Mouse (Mus musculus): ENCODE data around the gene Gpr182. TPM values are rescaled to one million over a fixed set of nuclear protein-coding genes. Genes with fewer than 3 reads are reported as not detected.

Gene Gpr182
- polyA plus RNA-seq, 1 experiment from 2014 or later: 1.6 TPM

GRCm38 (mm10) chr10:127755246-127755645 lies 3.7 kb upstream of the Gpr182 start:
- H3K36me3 ChIP-seq: no peaks in the 10 kb centered on the region
- H3K4me3 ChIP-seq: no peak overlapping the region
- H3K27ac ChIP-seq: no peak overlapping the region
- no peaks in the 10 kb centered on the region for H3K27me3 ChIP-seq
- 68% methylated on average over 3 of the region's 3 CpGs for WGBS
- no peak for ATAC-seq (ENCODE audit: insufficient number of reproducible peaks, low FRiP score, low TSS enrichment, low read depth)
- H3K9me3 ChIP-seq: no peaks in the 10 kb centered on the region
- peaks cover 5% of the 10 kb centered on the region; the same call in 1 of the 2 replicates for H3K4me1 ChIP-seq
- no peak overlapping the region for H3K4me2 ChIP-seq
- no peak overlapping the region for H3K9ac ChIP-seq

GRCm38 (mm10) chr10:127754566-127755166 lies 3.1 kb upstream of the Gpr182 start:
- H3K27ac ChIP-seq: no peak overlapping the region
- H3K36me3 ChIP-seq: no peaks in the 10 kb centered on the region
- WGBS: 61% methylated on average over 6 of the region's 6 CpGs
- no peak for ATAC-seq (ENCODE audit: insufficient number of reproducible peaks, low FRiP score, low TSS enrichment, low read depth)
- no peak overlapping the region for H3K4me3 ChIP-seq
- no peaks in the 10 kb centered on the region for H3K9me3 ChIP-seq
- peaks cover 5% of the 10 kb centered on the region; the same call in 1 of the 2 replicates for H3K4me1 ChIP-seq
- H3K27me3 ChIP-seq: no peaks in the 10 kb centered on the region
- H3K9ac ChIP-seq: no peak overlapping the region
- H3K4me2 ChIP-seq: no peak overlapping the region

- H3K27ac ChIP-seq: no peak overlapping the region
- H3K4me3 ChIP-seq: no peak overlapping the region
- H3K9me3 ChIP-seq: no peaks in the 10 kb centered on the region
- no peaks in the 10 kb centered on the region for H3K27me3 ChIP-seq
- peak overlapping the region; percentile 25; the same call in 1 of the 2 replicates for H3K4me2 ChIP-seq
- peaks cover 7% of the 10 kb centered on the region; the same call in 1 of the 2 replicates for H3K4me1 ChIP-seq
- no peak for ATAC-seq (ENCODE audit: insufficient number of reproducible peaks, low FRiP score, low TSS enrichment, low read depth)
- WGBS: 55% methylated on average over 24 of the region's 24 CpGs
- no peak overlapping the region for H3K9ac ChIP-seq
- H3K36me3 ChIP-seq: peaks cover 25% of the 10 kb centered on the region
Measured at GRCm38 (mm10) chr10:127750136-127750777, 1.3 kb downstream of the Gpr182 start.

- Histone ChIP-seq H3K4me1 (peaks cover 7% of the 10 kb centered on the region; the same call in 1 of the 2 replicates), H3K9ac (no peak overlapping the region), H3K27ac (no peak overlapping the region), H3K4me3 (no peak overlapping the region), H3K36me3 (peaks cover 37% of the 10 kb centered on the region), H3K9me3 (no peaks in the 10 kb centered on the region), H3K4me2 (no peak overlapping the region), H3K27me3 (no peaks in the 10 kb centered on the region)
- no peak for ATAC-seq (ENCODE audit: insufficient number of reproducible peaks, low FRiP score, low TSS enrichment, low read depth)
- WGBS: 10% methylated on average over 7 of the region's 8 CpGs
Measured at GRCm38 (mm10) chr10:127748847-127749612, 2.5 kb downstream of the Gpr182 start.

GRCm38 (mm10) chr10:127747254-127747653 lies 4.3 kb downstream of the Gpr182 start:
- Histone ChIP-seq H3K27me3 (no peaks in the 10 kb centered on the region), H3K9ac (no peak overlapping the region), H3K4me3 (no peak overlapping the region), H3K9me3 (no peaks in the 10 kb centered on the region), H3K36me3 (peaks cover 55% of the 10 kb centered on the region), H3K4me1 (peaks cover 7% of the 10 kb centered on the region; the same call in 1 of the 2 replicates), H3K27ac (no peak overlapping the region), H3K4me2 (no peak overlapping the region)
- 82% methylated on average over 8 of the region's 8 CpGs for WGBS
- no peak for ATAC-seq (ENCODE audit: insufficient number of reproducible peaks, low FRiP score, low TSS enrichment, low read depth)

- Histone ChIP-seq H3K4me2 (no peak overlapping the region), H3K4me1 (peaks cover 9% of the 10 kb centered on the region), H3K9ac (no peak overlapping the region), H3K36me3 (peaks cover 66% of the 10 kb centered on the region), H3K27ac (no peak overlapping the region), H3K27me3 (no peaks in the 10 kb centered on the region), H3K9me3 (no peaks in the 10 kb centered on the region), H3K4me3 (no peak overlapping the region)
- WGBS: 70% methylated on average over 5 of the region's 5 CpGs
- ATAC-seq (ENCODE audit: insufficient number of reproducible peaks, low FRiP score, low TSS enrichment, low read depth): no peak
Measured at GRCm38 (mm10) chr10:127745886-127746285, 5.6 kb downstream of the Gpr182 start.

GRCm38 (mm10) chr10:127744661-127745060 lies 6.9 kb downstream of the Gpr182 start:
- peaks cover 19% of the 10 kb centered on the region for H3K4me1 ChIP-seq
- no peak overlapping the region for H3K9ac ChIP-seq
- ATAC-seq (ENCODE audit: insufficient number of reproducible peaks, low FRiP score, low TSS enrichment, low read depth): no peak
- no peak overlapping the region for H3K4me3 ChIP-seq
- H3K27ac ChIP-seq: no peak overlapping the region
- no peak overlapping the region for H3K4me2 ChIP-seq
- H3K27me3 ChIP-seq: no peaks in the 10 kb centered on the region
- H3K9me3 ChIP-seq: no peaks in the 10 kb centered on the region
- H3K36me3 ChIP-seq: peaks cover 66% of the 10 kb centered on the region
- WGBS: 60% methylated on average over 5 of the region's 5 CpGs

GRCm38 (mm10) chr10:127739661-127740161 lies 11.8 kb downstream of the Gpr182 start:
- H3K9ac ChIP-seq: peak overlapping the region; percentile 92
- peaks cover 36% of the 10 kb centered on the region for H3K36me3 ChIP-seq
- no peaks in the 10 kb centered on the region for H3K27me3 ChIP-seq
- H3K27ac ChIP-seq: peak overlapping the region; percentile 85
- WGBS: under 1% methylated on average over 55 of the region's 55 CpGs
- ATAC-seq (ENCODE audit: insufficient number of reproducible peaks, low FRiP score, low TSS enrichment, low read depth): no peak
- peak overlapping the region; percentile 98 for H3K4me3 ChIP-seq
- peaks cover 22% of the 10 kb centered on the region for H3K4me1 ChIP-seq
- H3K9me3 ChIP-seq: no peaks in the 10 kb centered on the region
- peak overlapping the region; percentile 68 for H3K4me2 ChIP-seq

GRCm38 (mm10) chr10:127739083-127739660 lies 12.4 kb downstream of the Gpr182 start, which contains the start of gene Zbtb39:
Gene Zbtb39 (plus strand): TSS chr10:127739538.
- peaks cover 30% of the 10 kb centered on the region for H3K36me3 ChIP-seq
- peak within 1 kb of the TSS; percentile 98 for H3K4me3 ChIP-seq
- ATAC-seq (ENCODE audit: insufficient number of reproducible peaks, low FRiP score, low TSS enrichment, low read depth): peak; percentile 74
- peak within 1 kb of the TSS; percentile 92 for H3K9ac ChIP-seq
- peaks cover 22% of the 10 kb centered on the region for H3K4me1 ChIP-seq
- peak within 1 kb of the TSS; percentile 68 for H3K4me2 ChIP-seq
- peak within 1 kb of the TSS; percentile 85 for H3K27ac ChIP-seq
- H3K27me3 ChIP-seq: no peaks in the 10 kb centered on the region
- under 1% methylated on average over 47 of the region's 61 CpGs for WGBS
- no peaks in the 10 kb centered on the region for H3K9me3 ChIP-seq

GRCm38 (mm10) chr10:127738151-127738882 lies 13.2 kb downstream of the Gpr182 start:
- H3K4me3 ChIP-seq: peak overlapping the region; percentile 98; the same call in 1 of the 2 replicates
- H3K27ac ChIP-seq: no peak overlapping the region
- H3K4me1 ChIP-seq: peaks cover 22% of the 10 kb centered on the region
- H3K9ac ChIP-seq: no peak overlapping the region
- WGBS: 41% methylated on average over 13 of the region's 13 CpGs
- H3K27me3 ChIP-seq: no peaks in the 10 kb centered on the region
- H3K9me3 ChIP-seq: no peaks in the 10 kb centered on the region
- no peak for ATAC-seq (ENCODE audit: insufficient number of reproducible peaks, low FRiP score, low TSS enrichment, low read depth)
- H3K4me2 ChIP-seq: no peak overlapping the region; the same call in 1 of the 2 replicates
- peaks cover 22% of the 10 kb centered on the region for H3K36me3 ChIP-seq

- Histone ChIP-seq H3K9ac (no peak overlapping the region), H3K4me1 (peaks cover 22% of the 10 kb centered on the region), H3K4me2 (no peak overlapping the region), H3K36me3 (peaks cover 14% of the 10 kb centered on the region), H3K27ac (no peak overlapping the region), H3K9me3 (no peaks in the 10 kb centered on the region), H3K4me3 (no peak overlapping the region), H3K27me3 (no peaks in the 10 kb centered on the region)
- ATAC-seq (ENCODE audit: insufficient number of reproducible peaks, low FRiP score, low TSS enrichment, low read depth): no peak
- WGBS: 22% methylated on average over 2 of the region's 2 CpGs
Measured at GRCm38 (mm10) chr10:127737552-127737951, 14.0 kb downstream of the Gpr182 start.
